Mouse (Mus musculus): ENCODE measurements around the gene Ttll5. TPM values are rescaled to one million over a fixed set of nuclear protein-coding genes. Genes with fewer than 3 reads are reported as not detected.

The Ttll5 gene
- total and polyA plus RNA-seq, 3 experiments, result 7.4 to 18.5 TPM; not detected in 1

GRCm38 (mm10) chr12:86057516-86057915 is 233.1 kb downstream of the Ttll5 start:
- H3K9ac ChIP-seq (ENCODE audit: control insufficient read depth, low read depth, low read length, poor library complexity, severe bottlenecking), result no peak overlapping the region
- no peak overlapping the region for H3K27ac ChIP-seq (ENCODE audit: control insufficient read depth, low read depth, low read length)
- H3K36me3 ChIP-seq (ENCODE audit: control insufficient read depth in 1 of 2, insufficient read depth in 2 of 2, low read length in 2 of 2), result no peaks in the 10 kb centered on the region; a peak in 1 of 4 replicates
- TF ChIP-seq POLR2A (IDR thresholded peaks at IDR 0.05; ENCODE audit: control insufficient read depth in 1 of 2, insufficient read depth in 1 of 2, low read depth in 1 of 2, low read length in 2 of 2, poor library complexity in 1 of 2) (no peak), MAZ (IDR thresholded peaks at IDR 0.05; ENCODE audit: low read depth, low read length) (no peak), JUND (IDR thresholded peaks at IDR 0.05; ENCODE audit: low read depth, low read length) (no peak), TAL1 (IDR thresholded peaks at IDR 0.05; ENCODE audit: low read length) (no peak), UBTF (IDR thresholded peaks at IDR 0.05; ENCODE audit: borderline replicate concordance, insufficient read depth, low read depth, low read length) (no peak), GABPA (IDR thresholded peaks at IDR 0.05; ENCODE audit: low read depth, low read length) (no peak), USF2 (IDR thresholded peaks at IDR 0.05; ENCODE audit: borderline replicate concordance in 1 of 2, insufficient read depth in 1 of 2, low read depth in 1 of 2, low read length in 2 of 2) (no peak), POLR2AphosphoS5 (IDR thresholded peaks at IDR 0.05; ENCODE audit: borderline replicate concordance, low read depth, low read length) (no peak), ZNF384 (IDR thresholded peaks at IDR 0.05; ENCODE audit: low read depth, low read length) (no peak), NRF1 (IDR thresholded peaks at IDR 0.05; ENCODE audit: insufficient read depth, low read depth, low read length, poor library complexity, severe bottlenecking) (no peak), ELF1 (IDR thresholded peaks at IDR 0.05; ENCODE audit: low read depth, low read length) (no peak), HCFC1 (IDR thresholded peaks at IDR 0.05; ENCODE audit: low read depth, low read length) (no peak), ZKSCAN1 (IDR thresholded peaks at IDR 0.05; ENCODE audit: low read depth, low read length) (no peak), NELFE (IDR thresholded peaks at IDR 0.05; ENCODE audit: low read depth, low read length) (no peak), MYB (IDR thresholded peaks at IDR 0.05; ENCODE audit: low read depth, low read length) (no peak), USF1 (IDR thresholded peaks at IDR 0.05; ENCODE audit: low read depth, low read length) (no peak), RAD21 (IDR thresholded peaks at IDR 0.05; ENCODE audit: low read depth, low read length) (no peak)
- no peaks in the 10 kb centered on the region for H3K79me2 ChIP-seq (ENCODE audit: control insufficient read depth, insufficient read depth, low read length, poor library complexity)
- no peaks in the 10 kb centered on the region for H3K27me3 ChIP-seq (ENCODE audit: control insufficient read depth in 1 of 2, insufficient read depth in 2 of 2, low read length in 2 of 2)
- DNase-seq (ENCODE audit: low read depth, low spot score), result no peak
- no peaks in the 10 kb centered on the region for H3K9me3 ChIP-seq (replicated peaks; ENCODE audit: insufficient read depth, low read length)
- no peak overlapping the region for H3K4me3 ChIP-seq (ENCODE audit: control insufficient read depth in 1 of 2, insufficient read depth in 1 of 2, low read depth in 2 of 2, low read length in 2 of 2)
- no peaks in the 10 kb centered on the region for H3K4me1 ChIP-seq (ENCODE audit: control insufficient read depth in 1 of 2, insufficient read depth in 2 of 2, low read length in 2 of 2)

GRCm38 (mm10) chr12:86059341-86059740 is 234.9 kb downstream of the Ttll5 start:
- Histone ChIP-seq H3K4me1 (ENCODE audit: control insufficient read depth in 1 of 2, insufficient read depth in 2 of 2, low read length in 2 of 2) (no peaks in the 10 kb centered on the region), H3K9me3 (replicated peaks; ENCODE audit: insufficient read depth, low read length) (no peaks in the 10 kb centered on the region), H3K79me2 (ENCODE audit: control insufficient read depth, insufficient read depth, low read length, poor library complexity) (no peaks in the 10 kb centered on the region)

More at GRCm38 (mm10) chr12:86059341-86059740, 234.9 kb downstream of the Ttll5 start:
- H3K27ac ChIP-seq (ENCODE audit: control insufficient read depth, low read depth, low read length), result no peak overlapping the region
- no peak for DNase-seq (ENCODE audit: low read depth, low spot score)
- no peaks in the 10 kb centered on the region for H3K27me3 ChIP-seq (ENCODE audit: control insufficient read depth in 1 of 2, insufficient read depth in 2 of 2, low read length in 2 of 2)
- no peak overlapping the region for H3K4me3 ChIP-seq (ENCODE audit: control insufficient read depth in 1 of 2, insufficient read depth in 1 of 2, low read depth in 2 of 2, low read length in 2 of 2)
- TF ChIP-seq POLR2AphosphoS2 (IDR thresholded peaks at IDR 0.05; ENCODE audit: low read length), result no peak
- no peak for TF ChIP-seq SIN3A (IDR thresholded peaks at IDR 0.05; ENCODE audit: low read length)
- no peak for TF ChIP-seq MEF2A (IDR thresholded peaks at IDR 0.05; ENCODE audit: extremely low read depth, insufficient replicate concordance, low read depth, low read length, poor library complexity, severe bottlenecking)
- no peak for TF ChIP-seq POLR2A (IDR thresholded peaks at IDR 0.05; ENCODE audit: control insufficient read depth in 1 of 2, insufficient read depth in 1 of 2, low read depth in 1 of 2, low read length in 2 of 2, poor library complexity in 1 of 2)
- no peak for TF ChIP-seq ZMIZ1 (IDR thresholded peaks at IDR 0.05; ENCODE audit: low read depth, low read length)
- no peak for TF ChIP-seq JUND (IDR thresholded peaks at IDR 0.05; ENCODE audit: low read depth, low read length)
- TF ChIP-seq ZNF384 (IDR thresholded peaks at IDR 0.05; ENCODE audit: low read depth, low read length), result no peak
- no peak for TF ChIP-seq USF2 (IDR thresholded peaks at IDR 0.05; ENCODE audit: borderline replicate concordance in 1 of 2, insufficient read depth in 1 of 2, low read depth in 1 of 2, low read length in 2 of 2)
- H3K9ac ChIP-seq (ENCODE audit: control insufficient read depth, low read depth, low read length, poor library complexity, severe bottlenecking), result no peak overlapping the region
- H3K36me3 ChIP-seq (ENCODE audit: control insufficient read depth in 1 of 2, insufficient read depth in 2 of 2, low read length in 2 of 2), result no peaks in the 10 kb centered on the region; a peak in 1 of 4 replicates
